Mouse (Mus musculus): ENCODE measurements around the gene Scml4. TPM values are rescaled to one million over a fixed set of nuclear protein-coding genes. Genes with fewer than 3 reads are reported as not detected.

Gene Scml4
- polyA plus RNA-seq (2017; shearing (Covaris generic)), result 129 TPM

DNA sequence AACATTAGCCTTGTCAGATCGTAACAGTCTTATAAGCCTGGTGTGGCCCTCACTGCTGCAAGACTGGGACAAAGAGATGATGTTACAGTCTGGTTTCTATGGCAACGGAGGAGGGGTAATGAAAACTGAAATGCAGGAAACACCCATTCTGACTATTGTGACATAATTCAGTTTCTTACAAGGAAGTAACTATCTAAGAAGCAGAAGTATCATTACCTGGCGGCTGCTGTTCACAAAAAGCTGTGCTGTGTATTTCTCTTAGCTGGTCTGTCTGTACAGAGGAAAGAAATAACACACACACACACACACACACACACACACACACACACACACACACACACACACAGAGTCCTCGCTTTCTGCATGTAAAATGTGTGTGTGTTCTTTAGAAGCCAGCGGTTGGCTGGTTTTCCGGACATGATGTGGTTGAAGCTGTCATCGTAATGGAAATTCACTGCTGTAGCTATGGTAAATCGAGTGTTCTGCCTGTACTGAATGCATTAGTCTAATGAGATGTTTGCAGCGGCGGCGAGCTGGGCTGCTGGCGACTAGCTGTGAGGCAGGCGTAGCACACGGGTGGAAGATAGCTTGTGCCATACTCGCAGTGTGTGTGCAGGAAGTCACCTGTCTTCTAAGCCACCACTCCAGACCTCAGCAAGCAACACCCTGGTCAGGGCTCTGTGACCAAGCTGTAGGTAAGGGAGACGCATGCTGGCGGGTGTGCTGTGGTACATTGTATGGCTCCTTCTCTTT, at the start of gene Scml4:
Gene Scml4, plus strand, starts transcription at position 212 of the 753 bp plus-strand sequence.

Other genes with a start within 250 kb of the Scml4 start
- gene Sec63, start 98.9 kb upstream of the Scml4 start, polyA plus RNA-seq (2017; shearing (Covaris generic)), result 8.0 TPM